Mouse (Mus musculus) myocyte (in vitro differentiated cells): ENCODE measurements around the gene Vps13a. TPM values are rescaled to one million over a fixed set of nuclear protein-coding genes. Genes with fewer than 3 reads are reported as not detected.

ENCODE experiments used
- H3K27me3 ChIP-seq: one replicate; pipeline ENCODE4 v1.6.1; 2011; ENCODE audit not compliant: control insufficient read depth, insufficient read depth, insufficient read length
- H3K36me3 ChIP-seq: one replicate; pipeline ENCODE4 v1.6.1; 2011; ENCODE audit not compliant: control insufficient read depth, insufficient read depth
- H3K4me2 ChIP-seq: one replicate; pipeline ENCODE4 v1.6.1; 2011; ENCODE audit warnings: low read depth, control low read depth
- H3K4me3 ChIP-seq: one replicate; pipeline ENCODE4 v1.5.1; 2011; ENCODE audit warnings: mild to moderate bottlenecking, control low read depth, moderate library complexity
- H3K79me2 ChIP-seq: one replicate; pipeline ENCODE4 v1.6.1; 2011; ENCODE audit not compliant: control insufficient read depth, insufficient read depth
- H3ac ChIP-seq: one replicate; pipeline ENCODE4 v1.6.1; 2011; ENCODE audit not compliant: control insufficient read depth, insufficient read length
- CEBPB ChIP-seq: IDR thresholded peaks from 2 replicates; pipeline ENCODE4 v1.6.1; 2011; ENCODE audit warnings: mild to moderate bottlenecking, moderate library complexity; ENCODE audit not compliant: poor library complexity, insufficient read depth, severe bottlenecking
- E2F4 ChIP-seq: IDR thresholded peaks from one replicate; pipeline ENCODE4 v1.6.1; 2011; ENCODE audit warnings: mild to moderate bottlenecking, control low read depth, moderate library complexity; ENCODE audit not compliant: insufficient read depth
- MAX ChIP-seq: IDR thresholded peaks from one replicate; pipeline ENCODE4 v1.6.1; 2011; ENCODE audit warnings: low read depth, mild to moderate bottlenecking, control low read depth
- MYOD1 ChIP-seq, 3 experiments: IDR thresholded peaks; one replicate each; pipeline ENCODE4 v1.6.1; 2011; ENCODE audit warnings: control low read depth in 2 of 3, low read depth in 2 of 3, mild to moderate bottlenecking in 2 of 3, moderate library complexity in 1 of 3; ENCODE audit not compliant: insufficient read length in 2 of 3, control insufficient read depth in 1 of 3
- MYOG ChIP-seq, 3 experiments: IDR thresholded peaks; one replicate each; pipeline ENCODE4 v1.6.1; 2011; ENCODE audit warnings: control low read depth in 2 of 3, low read depth in 2 of 3, mild to moderate bottlenecking in 2 of 3; ENCODE audit not compliant: insufficient read length in 2 of 3, control insufficient read depth in 1 of 3, insufficient read depth in 1 of 3
- POLR2A ChIP-seq: IDR thresholded peaks from one replicate; pipeline ENCODE4 v1.6.1; 2011; ENCODE audit warnings: low read depth, mild to moderate bottlenecking, control low read depth, moderate library complexity; ENCODE audit not compliant: insufficient read length
- POLR2AphosphoS2 ChIP-seq: IDR thresholded peaks from one replicate; pipeline ENCODE4 v1.6.1; 2011; ENCODE audit warnings: low read depth, control low read depth; ENCODE audit not compliant: insufficient read length
- REST ChIP-seq: IDR thresholded peaks from one replicate; pipeline ENCODE4 v1.6.1; 2011; ENCODE audit warnings: mild to moderate bottlenecking, control low read depth, moderate library complexity; ENCODE audit not compliant: insufficient read depth, insufficient read length
- SRF ChIP-seq: IDR thresholded peaks from one replicate; pipeline ENCODE4 v1.6.1; 2011; ENCODE audit warnings: low read depth; ENCODE audit not compliant: control insufficient read depth, insufficient read length
- TCF12 ChIP-seq: IDR thresholded peaks from one replicate; pipeline ENCODE4 v1.6.1; 2011; ENCODE audit warnings: mild to moderate bottlenecking, control low read depth; ENCODE audit not compliant: poor library complexity, insufficient read depth, severe bottlenecking
- TCF3 ChIP-seq: IDR thresholded peaks from one replicate; pipeline ENCODE4 v1.6.1; 2011; ENCODE audit warnings: low read depth, control low read depth; ENCODE audit not compliant: insufficient read length
- USF1 ChIP-seq: IDR thresholded peaks from one replicate; pipeline ENCODE4 v1.6.1; 2011; ENCODE audit warnings: low read depth, mild to moderate bottlenecking, control low read depth, moderate library complexity
- polyA plus RNA-seq: library from polyadenylated mRNA; unstranded; fragments of >200 nt; fragmentation: generic; extraction: Trizol; gene quantifications from one replicate; pipeline ENCODE4 v1.2.1, GENCODE M21; 2012; ENCODE audit warnings: missing spikeins

The Vps13a gene
- polyA plus RNA-seq, 1 experiment, result 3.7 TPM

DNA sequence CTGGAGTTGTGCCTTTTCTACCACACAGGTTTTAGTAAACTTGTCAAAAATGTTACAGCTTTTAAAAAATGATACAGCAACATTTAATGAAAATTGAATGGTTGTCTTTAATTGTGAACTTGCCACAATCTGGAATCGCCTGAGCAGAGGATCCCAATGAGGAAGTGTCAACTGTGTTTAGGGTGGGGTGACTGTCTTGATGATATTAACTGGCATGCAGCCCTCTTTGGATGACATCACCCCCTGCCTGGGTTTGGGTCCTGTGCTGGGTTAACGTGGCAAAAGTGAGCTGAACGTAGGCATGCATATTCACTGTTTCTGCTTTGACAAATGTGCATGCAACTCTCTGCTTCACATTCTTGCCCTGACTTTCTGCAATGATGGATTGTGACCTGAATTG, 27.6 kb downstream of the Vps13a start:
- Histone ChIP-seq H3K4me3 (no peak overlapping the region), H3K36me3 (no peaks in the 10 kb centered on the region), H3ac (no peak overlapping the region), H3K4me2 (no peak overlapping the region), H3K79me2 (no peaks in the 10 kb centered on the region), H3K27me3 (no peaks in the 10 kb centered on the region)
- no peak for TF ChIP-seq REST
- TF ChIP-seq TCF12, result no peak
- TF ChIP-seq CEBPB, result no peak
- no peak for TF ChIP-seq SRF
- TF ChIP-seq TCF3, result no peak
- no peak for TF ChIP-seq MYOD1 (IDR thresholded peaks at IDR 0.05; ENCODE audit: control insufficient read depth in 1 of 3, insufficient read length in 2 of 3, low read depth in 2 of 3)
- no peak for TF ChIP-seq MAX
- TF ChIP-seq POLR2A, result no peak
- no peak for TF ChIP-seq USF1
- TF ChIP-seq E2F4, result no peak
- no peak for TF ChIP-seq POLR2AphosphoS2
- TF ChIP-seq MYOG (IDR thresholded peaks at IDR 0.05; ENCODE audit: control insufficient read depth in 1 of 3, insufficient read depth in 1 of 3, insufficient read length in 2 of 3, low read depth in 2 of 3), result no peak

- H3K36me3 ChIP-seq, result peaks cover 21% of the 10 kb centered on the region
- no peak overlapping the region for H3K4me2 ChIP-seq
- H3K79me2 ChIP-seq, result no peaks in the 10 kb centered on the region
- H3K27me3 ChIP-seq, result no peaks in the 10 kb centered on the region
- H3ac ChIP-seq, result no peak overlapping the region
- no peak overlapping the region for H3K4me3 ChIP-seq
- no peak for TF ChIP-seq POLR2AphosphoS2
- TF ChIP-seq MYOD1 (IDR thresholded peaks at IDR 0.05; ENCODE audit: control insufficient read depth in 1 of 3, insufficient read length in 2 of 3, low read depth in 2 of 3), result no peak
- TF ChIP-seq SRF, result no peak
- no peak for TF ChIP-seq CEBPB
- TF ChIP-seq REST, result no peak
- TF ChIP-seq MAX, result no peak
- TF ChIP-seq TCF12, result no peak
These were observed 43.9 kb downstream of the Vps13a start for GRCm38 (mm10) chr19:16736854-16737253.

DNA sequence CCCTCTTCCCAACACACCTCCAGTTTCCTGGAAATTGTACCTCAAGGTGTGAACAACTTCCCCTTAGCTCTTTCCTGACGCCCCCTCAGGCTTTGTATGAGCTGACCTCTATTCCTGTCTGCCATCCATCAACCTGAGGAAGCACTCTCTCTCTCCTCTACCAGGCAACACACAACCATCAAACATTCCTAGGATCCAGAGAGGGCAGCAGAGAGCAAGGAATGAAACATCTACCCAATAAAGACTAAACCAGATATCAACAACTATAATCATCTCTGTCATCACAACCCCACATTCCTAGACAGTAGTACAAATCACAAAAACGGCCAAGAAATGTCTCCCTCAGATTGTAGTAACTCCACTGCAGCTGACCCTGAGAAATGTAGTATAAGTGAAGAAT, 52.0 kb downstream of the Vps13a start:
- Histone ChIP-seq H3K27me3 (no peaks in the 10 kb centered on the region), H3K36me3 (peaks cover 15% of the 10 kb centered on the region), H3K79me2 (no peaks in the 10 kb centered on the region), H3K4me3 (no peak overlapping the region), H3K4me2 (no peak overlapping the region), H3ac (no peak overlapping the region)
- TF ChIP-seq SRF (no peak), POLR2A (no peak), MYOD1 (IDR thresholded peaks at IDR 0.05; ENCODE audit: control insufficient read depth in 1 of 3, insufficient read length in 2 of 3, low read depth in 2 of 3) (no peak), MAX (no peak), TCF3 (no peak), TCF12 (no peak), POLR2AphosphoS2 (no peak), MYOG (IDR thresholded peaks at IDR 0.05; ENCODE audit: control insufficient read depth in 1 of 3, insufficient read depth in 1 of 3, insufficient read length in 2 of 3, low read depth in 2 of 3) (no peak), REST (no peak), USF1 (no peak), E2F4 (no peak), CEBPB (no peak)

- H3K79me2 ChIP-seq, result no peaks in the 10 kb centered on the region
- TF ChIP-seq POLR2A (no peak), MYOD1 (IDR thresholded peaks at IDR 0.05; ENCODE audit: control insufficient read depth in 1 of 3, insufficient read length in 2 of 3, low read depth in 2 of 3) (no peak), TCF12 (no peak), SRF (no peak), TCF3 (no peak), USF1 (no peak), MAX (no peak), POLR2AphosphoS2 (no peak), E2F4 (no peak), REST (no peak), CEBPB (no peak), MYOG (IDR thresholded peaks at IDR 0.05; ENCODE audit: control insufficient read depth in 1 of 3, insufficient read depth in 1 of 3, insufficient read length in 2 of 3, low read depth in 2 of 3) (no peak)
- no peaks in the 10 kb centered on the region for H3K27me3 ChIP-seq
- peaks cover 18% of the 10 kb centered on the region for H3K36me3 ChIP-seq
- no peak overlapping the region for H3ac ChIP-seq
- H3K4me2 ChIP-seq, result no peak overlapping the region
- H3K4me3 ChIP-seq, result no peak overlapping the region
These were observed 65.5 kb downstream of the Vps13a start for GRCm38 (mm10) chr19:16715249-16715648.

- peaks cover 7% of the 10 kb centered on the region for H3K36me3 ChIP-seq
- H3K27me3 ChIP-seq, result no peaks in the 10 kb centered on the region
- H3ac ChIP-seq, result no peak overlapping the region
- H3K4me2 ChIP-seq, result no peak overlapping the region
- no peaks in the 10 kb centered on the region for H3K79me2 ChIP-seq
- TF ChIP-seq MAX, result no peak
- no peak for TF ChIP-seq POLR2A
- TF ChIP-seq MYOG (IDR thresholded peaks at IDR 0.05; ENCODE audit: control insufficient read depth in 1 of 3, insufficient read depth in 1 of 3, insufficient read length in 2 of 3, low read depth in 2 of 3), result no peak
- no peak for TF ChIP-seq REST
- no peak for TF ChIP-seq TCF3
- TF ChIP-seq MYOD1 (IDR thresholded peaks at IDR 0.05; ENCODE audit: control insufficient read depth in 1 of 3, insufficient read length in 2 of 3, low read depth in 2 of 3), result no peak
- TF ChIP-seq TCF12, result no peak
- no peak for TF ChIP-seq SRF
- TF ChIP-seq USF1, result no peak
- no peak for TF ChIP-seq POLR2AphosphoS2
- TF ChIP-seq CEBPB, result no peak
- no peak for TF ChIP-seq E2F4
- no peak overlapping the region for H3K4me3 ChIP-seq
These were observed 78.9 kb downstream of the Vps13a start for GRCm38 (mm10) chr19:16701790-16702189.
